ENCODE assay signal across 16 mouse cellular contexts in genomic region chr12:110777853-110778252, GRCm38 (mm10). TPM values are rescaled to one million over a fixed set of nuclear protein-coding genes. Genes with fewer than 3 reads are reported as not detected.
DNase-seq lines count a peak whose midpoint lies in the region; TF ChIP-seq lines count a peak whose summit lies in the region.
"Had no signal": no experiment of that assay in that cellular context is flagged by ENCODE, and none has a peak within 500 bp of the region (broad histone marks: within the 10 kb centered on the region; RNA-seq: fewer than 3 reads in every experiment).

No protein-coding gene starts in this region.

- H3K36me3 ChIP-seq in CH12.LX (replicated peaks in 1 of 2; ENCODE audit: control insufficient read depth in 1 of 2, insufficient read depth in 1 of 2, low read length in 1 of 2), result peaks cover 18 to 35% of the 10 kb centered on the region in 2 experiments

- no peaks in the 10 kb centered on the region; the same call in none of the 2 replicates for H3K79me2 ChIP-seq in CH12.LX (replicated peaks; ENCODE audit: control insufficient read depth, extremely low read depth, insufficient read depth, poor library complexity, severe bottlenecking)

- no peak for TF ChIP-seq RAD21 in CH12.LX (IDR thresholded peaks at IDR 0.05; ENCODE audit: low read depth, low read length)

- intact Hi-C loops in heart, postnatal 36 days (cut with DNase I), result no loop called here

- in situ Hi-C loops in CH12.LX (cut with MboI; ENCODE audit: low pct_ligation_motif_present, low pct_unique_long_range_greater_than_20kb, low sequenced_read_pairs), result no loop called here

- peak overlapping the region; percentile 86 for H3K27ac ChIP-seq in layer of hippocampus, adult 2 months
- peak overlapping the region; percentile 20; the same call in 1 of the 2 replicates for H3K27ac ChIP-seq in CH12.LX (ENCODE audit: insufficient read depth, low read depth)
- 0 out of 2 replicates have a peak overlapping the region, but pooled peaks have one; percentile 1 for H3K27ac ChIP-seq in cortical plate, adult 2 months (ENCODE audit: insufficient read depth, low read length)
- H3K27ac ChIP-seq: heart, embryonic 15.5 days; neural tube, embryonic 15.5 days had no signal

- H3K4me2 ChIP-seq in CH12.LX (ENCODE audit: insufficient read depth, low read depth, poor library complexity, severe bottlenecking), result peak overlapping the region; percentile 61; the same call in 1 of the 2 replicates
- H3K4me2 ChIP-seq: heart, embryonic 15.5 days; lung, embryonic 14.5 days; neural tube, embryonic 15.5 days had no signal

- H3K9me3 ChIP-seq in CH12.LX (replicated peaks; ENCODE audit: low read length), result no peaks in the 10 kb centered on the region
- H3K9me3 ChIP-seq: heart, embryonic 15.5 days; neural tube, embryonic 15.5 days had no signal

- no peak for TF ChIP-seq CTCF in layer of hippocampus, adult 2 months (conservative IDR thresholded peaks at IDR 0.05)
- no peak for TF ChIP-seq CTCF in CH12.LX (conservative IDR thresholded peaks at IDR 0.05 in 1 of 2, IDR thresholded peaks at IDR 0.05 in 1 of 2; ENCODE audit: low read depth in 2 of 2, low read length in 2 of 2)
- no peak for TF ChIP-seq CTCF in cortical plate, adult 2 months (IDR thresholded peaks at IDR 0.05; ENCODE audit: extremely low read depth, insufficient read depth, low read length)

- dilution Hi-C loops in CH12.LX (cut with MboI; ENCODE audit: extremely low pct_ligation_motif_present, extremely low pct_unique_long_range_greater_than_20kb, low sequenced_read_pairs), result no loop called here

- H3K4me3 ChIP-seq in layer of hippocampus, adult 2 months, result no peak overlapping the region
- no peak overlapping the region for H3K4me3 ChIP-seq in CH12.LX (replicated peaks in 1 of 3; ENCODE audit: low read depth in 2 of 3, low read length in 2 of 3, poor library complexity in 1 of 3)
- H3K4me3 ChIP-seq in cortical plate, adult 2 months (ENCODE audit: insufficient read depth, low read length), result no peak overlapping the region
- H3K4me3 ChIP-seq: erythroblast, embryonic 14.5 days; heart, embryonic 15.5 days; neural tube, embryonic 15.5 days had no signal

- TF ChIP-seq EP300 in CH12.LX (IDR thresholded peaks at IDR 0.05; ENCODE audit: low read length), result peak; percentile 86

- H3K27me3 ChIP-seq in CH12.LX (replicated peaks), result no peaks in the 10 kb centered on the region
- H3K27me3 ChIP-seq: heart, embryonic 15.5 days; neural tube, embryonic 15.5 days had no signal

- H3K9ac ChIP-seq in CH12.LX (ENCODE audit: insufficient read depth, low read depth), result no peak overlapping the region
- H3K9ac ChIP-seq: heart, embryonic 15.5 days; lung, embryonic 14.5 days; neural tube, embryonic 15.5 days had no signal

- H3K4me1 ChIP-seq in CH12.LX (ENCODE audit: control insufficient read depth in 1 of 2, insufficient read depth in 2 of 2), result peaks cover 19 to 54% of the 10 kb centered on the region in 2 experiments
- peaks cover 3% of the 10 kb centered on the region for H3K4me1 ChIP-seq in cortical plate, adult 2 months (ENCODE audit: control insufficient read depth, insufficient read depth, low read length)

- DNase-seq in layer of hippocampus, adult 2 months (ENCODE audit: low spot score in 2 of 2), result no peak
- DNase-seq in layer of hippocampus, adult 18-20 months (ENCODE audit: low spot score in 2 of 2), result no peak
- peak; percentile 70 for DNase-seq in CH12.LX (ENCODE audit: extremely low read depth)
- peak; percentile 28 for DNase-seq in naive thymus-derived CD4-positive, alpha-beta T cell, adult 2 months (ENCODE audit: low read depth)
- DNase-seq in kidney, postnatal 14 days, result no peak
- DNase-seq in ovary, postnatal 36 days (ENCODE audit: low spot score), result no peak
- DNase-seq in heart, postnatal 36 days, result no peak
- DNase-seq: cerebellum, adult 11-12 months; embryo, embryonic 11 days; kidney, adult 9 months; lung, embryonic 14.5 days; right cerebral cortex, adult 18-20 months had no signal

- peak; percentile 37; the same call in 1 of the 2 replicates for TF ChIP-seq POLR2A in CH12.LX (IDR thresholded peaks at IDR 0.05; ENCODE audit: low read depth, low read length)
- TF ChIP-seq POLR2A in cortical plate, adult 2 months (IDR thresholded peaks at IDR 0.05; ENCODE audit: extremely low read depth, insufficient read depth, low read length), result no peak

TF ChIP-seq in CH12.LX, 34 proteins besides CTCF, POLR2A, EP300 and RAD21:
- TF ChIP-seq MYC (IDR thresholded peaks at IDR 0.05; ENCODE audit: low read depth, low read length) (peak; percentile 63; the same call in 1 of the 2 replicates), NELFE (IDR thresholded peaks at IDR 0.05; ENCODE audit: low read depth, low read length) (no peak), TBP (conservative IDR thresholded peaks at IDR 0.05; ENCODE audit: low read depth, low read length) (0 out of 2 replicates have a peak, but pooled peaks have one; percentile 12), CHD1 (IDR thresholded peaks at IDR 0.05; ENCODE audit: low read depth, low read length) (0 out of 2 replicates have a peak, but pooled peaks have one; percentile 30), MAFK (IDR thresholded peaks at IDR 0.05; ENCODE audit: insufficient replicate concordance, low read length) (peak; percentile 89), MEF2A (IDR thresholded peaks at IDR 0.05; ENCODE audit: borderline replicate concordance, low read depth, low read length) (0 out of 2 replicates have a peak, but pooled peaks have one; percentile 25), ZMIZ1 (IDR thresholded peaks at IDR 0.05; ENCODE audit: low read depth, low read length) (no peak), KAT2A (IDR thresholded peaks at IDR 0.05; ENCODE audit: insufficient replicate concordance, low read length) (no peak), IRF4 (IDR thresholded peaks at IDR 0.05; ENCODE audit: low read depth, low read length) (peak; percentile 92), ETS1 (conservative IDR thresholded peaks at IDR 0.05; ENCODE audit: low read depth, low read length) (no peak), SIN3A (IDR thresholded peaks at IDR 0.05; ENCODE audit: low read length) (peak; percentile 48; the same call in 1 of the 2 replicates), TCF12 (IDR thresholded peaks at IDR 0.05; ENCODE audit: low read depth, low read length) (0 out of 2 replicates have a peak, but pooled peaks have one; percentile 14)

RNA-seq across cellular contexts. Expression of gene Wdr20, which starts 40.1 kb away (rescaled TPM):
- total RNA-seq in layer of hippocampus, adult 2 months (2021), result 10 to 100 TPM; 43.5 to 49.9 TPM
- total RNA-seq in layer of hippocampus, adult 18-20 months (2021), result 10 to 100 TPM; 44.7 to 50.9 TPM
- 26.2 and 27.4 TPM in 2 replicates for total RNA-seq in CH12.LX (2012; rRNA removed)
- total RNA-seq in CH12.LX (2014; rRNA removed), result 20.5 and 22.8 TPM in 2 replicates
- polyA plus RNA-seq in CH12.LX (2012; ENCODE audit: insufficient read length, low read depth), result 16.1 and 17.9 TPM in 2 replicates
- polyA plus RNA-seq in cortical plate, adult 2 months (2012; rRNA removed), result 23.9 and 24.2 TPM in 2 replicates
- 10 to 100 TPM; 28.2 to 32.0 TPM for total RNA-seq in heart, postnatal 36 days (2021)

Comparison
In these comparisons a context has a peak if more than half of its experiments do, and no peak if none do; other contexts are left out.
1. DNase-seq: peak in CH12.LX (single experiment) and naive thymus-derived CD4-positive, alpha-beta T cell, adult 2 months (single experiment); none in layer of hippocampus, adult 2 months (0 of 2), layer of hippocampus, adult 18-20 months (0 of 2), kidney, postnatal 14 days (single experiment), ovary, postnatal 36 days (single experiment) and heart, postnatal 36 days (0 of 2).
2. H3K27ac ChIP-seq: peak in every context shown above with its lines; median percentile 86 in layer of hippocampus, adult 2 months; 20 in CH12.LX; 1 in cortical plate, adult 2 months.